Mouse (Mus musculus) forebrain, embryonic 10.5 days (tissue): Measurements from ENCODE around the gene Eno1. TPM values are rescaled to one million over a fixed set of nuclear protein-coding genes. Genes with fewer than 3 reads are reported as not detected.

Source experiments
- DNase-seq: peaks from one replicate; pipeline ENCODE4 v3.0.0-alpha.2; 2017; ENCODE audit warnings: low spot score; ENCODE audit errors: extremely low spot score
- H3K27ac ChIP-seq: fragments of 300-500 bp; sonication (generic); 2 replicates; pipeline ENCODE4 v1.5.1; 2016; ENCODE audit warnings: mild to moderate bottlenecking
- H3K27me3 ChIP-seq: fragments of 300-500 bp; sonication (generic); 2 replicates; pipeline ENCODE4 v1.6.1; 2016; ENCODE audit warnings: mild to moderate bottlenecking; ENCODE audit not compliant: poor library complexity, severe bottlenecking
- H3K36me3 ChIP-seq: fragments of 300-500 bp; sonication (generic); replicated peaks from 2 replicates; pipeline ENCODE4 v1.6.1; 2016; ENCODE audit warnings: mild to moderate bottlenecking, moderate library complexity
- H3K4me1 ChIP-seq: fragments of 300-500 bp; sonication (generic); 2 replicates; pipeline ENCODE4 v1.6.1; 2016
- H3K4me3 ChIP-seq: fragments of 300-500 bp; sonication (generic); 2 replicates; pipeline ENCODE4 v1.5.1; 2016; ENCODE audit warnings: mild to moderate bottlenecking, moderate library complexity
- H3K9me3 ChIP-seq: fragments of 300-500 bp; sonication (generic); 2 replicates; pipeline ENCODE4 v1.6.1; 2016; ENCODE audit warnings: mild to moderate bottlenecking, moderate library complexity
- WGBS: fragments of 180-500 bp; shearing (Covaris S2); methylation state at CpG from one replicate; pipeline ENCODE4 v1.1.7; 2016; 5-methylcytosine and 5-hydroxymethylcytosine counted together
- polyA plus RNA-seq: library from polyadenylated mRNA; unstranded; fragments of >200 nt; fragmentation: Nextera tagmentation; extraction: Ambion mirVana; gene quantifications from 2 replicates; pipeline ENCODE4 v1.2.1, GENCODE M21; 2016

The Eno1 gene
- polyA plus RNA-seq, 1 experiment from 2014 or later = 3,430 TPM

GRCm38 (mm10) chr4:150213910-150214309, 22.6 kb upstream of the Eno1 start:
- Histone ChIP-seq H3K27ac (no peak overlapping the region), H3K9me3 (no peaks in the 10 kb centered on the region), H3K36me3 (no peaks in the 10 kb centered on the region), H3K4me1 (peaks cover 34% of the 10 kb centered on the region), H3K4me3 (no peak overlapping the region), H3K27me3 (peaks cover 5% of the 10 kb centered on the region; the same call in 1 of the 2 replicates)
- no peak for DNase-seq
- WGBS = 36% methylated on average over 5 of the region's 5 CpGs

GRCm38 (mm10) chr4:150216423-150216822, 20.1 kb upstream of the Eno1 start:
- Histone ChIP-seq H3K36me3 (no peaks in the 10 kb centered on the region), H3K9me3 (no peaks in the 10 kb centered on the region), H3K27me3 (peaks cover 17% of the 10 kb centered on the region), H3K4me1 (peaks cover 47% of the 10 kb centered on the region), H3K4me3 (no peak overlapping the region), H3K27ac (0 out of 2 replicates have a peak overlapping the region, but pooled peaks have one; percentile 25)
- no peak for DNase-seq
- WGBS = 42% methylated on average over 6 of the region's 6 CpGs

GRCm38 (mm10) chr4:150217042-150217554, 19.4 kb upstream of the Eno1 start:
- Histone ChIP-seq H3K36me3 (no peaks in the 10 kb centered on the region), H3K27me3 (peaks cover 20% of the 10 kb centered on the region), H3K27ac (no peak overlapping the region), H3K4me1 (peaks cover 45% of the 10 kb centered on the region), H3K4me3 (no peak overlapping the region), H3K9me3 (no peaks in the 10 kb centered on the region)
- DNase-seq = no peak
- WGBS = 74% methylated on average over 5 of the region's 5 CpGs

GRCm38 (mm10) chr4:150217935-150218334, 18.6 kb upstream of the Eno1 start:
- H3K9me3 ChIP-seq = no peaks in the 10 kb centered on the region
- H3K36me3 ChIP-seq = no peaks in the 10 kb centered on the region
- DNase-seq = no peak
- WGBS = 89% methylated on average over 1 of the region's 1 CpGs
- H3K27me3 ChIP-seq = peaks cover 20% of the 10 kb centered on the region
- H3K4me3 ChIP-seq = no peak overlapping the region
- H3K27ac ChIP-seq = no peak overlapping the region
- H3K4me1 ChIP-seq = peaks cover 37% of the 10 kb centered on the region

- peaks cover 20% of the 10 kb centered on the region for H3K27me3 ChIP-seq
Observed at GRCm38 (mm10) chr4:150219501-150220292, 16.8 kb upstream of the Eno1 start.

GRCm38 (mm10) chr4:150220584-150220983, 15.9 kb upstream of the Eno1 start:
- Histone ChIP-seq H3K4me3 (peak overlapping the region; percentile 32), H3K27ac (no peak overlapping the region), H3K9me3 (no peaks in the 10 kb centered on the region), H3K4me1 (peaks cover 33% of the 10 kb centered on the region), H3K36me3 (no peaks in the 10 kb centered on the region), H3K27me3 (peaks cover 20% of the 10 kb centered on the region)
- 15% methylated on average over 11 of the region's 11 CpGs for WGBS
- DNase-seq = no peak

More at GRCm38 (mm10) chr4:150219501-150220292, 16.8 kb upstream of the Eno1 start:
- WGBS = 74% methylated on average over 9 of the region's 9 CpGs
- Histone ChIP-seq H3K4me1 (peaks cover 33% of the 10 kb centered on the region), H3K9me3 (no peaks in the 10 kb centered on the region), H3K27ac (no peak overlapping the region), H3K36me3 (no peaks in the 10 kb centered on the region), H3K4me3 (no peak overlapping the region)
- DNase-seq = no peak

- Histone ChIP-seq H3K9me3 (no peaks in the 10 kb centered on the region), H3K4me3 (peak overlapping the region; percentile 32), H3K27ac (no peak overlapping the region), H3K27me3 (peaks cover 20% of the 10 kb centered on the region), H3K4me1 (peaks cover 29% of the 10 kb centered on the region), H3K36me3 (no peaks in the 10 kb centered on the region)
- DNase-seq = no peak
- WGBS = 43% methylated on average over 10 of the region's 10 CpGs
Observed at GRCm38 (mm10) chr4:150221017-150221640, 15.4 kb upstream of the Eno1 start.

GRCm38 (mm10) chr4:150223830-150224229, 12.7 kb upstream of the Eno1 start:
- no peak overlapping the region for H3K27ac ChIP-seq
- no peaks in the 10 kb centered on the region for H3K9me3 ChIP-seq
- DNase-seq = no peak
- no peak overlapping the region for H3K4me3 ChIP-seq
- H3K4me1 ChIP-seq = peaks cover 37% of the 10 kb centered on the region
- H3K36me3 ChIP-seq = no peaks in the 10 kb centered on the region
- WGBS = 82% methylated on average over 4 of the region's 4 CpGs
- peaks cover 15% of the 10 kb centered on the region for H3K27me3 ChIP-seq

- peaks cover 49% of the 10 kb centered on the region for H3K4me1 ChIP-seq
- no peak for DNase-seq
- no peaks in the 10 kb centered on the region for H3K36me3 ChIP-seq
- H3K27me3 ChIP-seq = peaks cover 10% of the 10 kb centered on the region
- H3K4me3 ChIP-seq = no peak overlapping the region
- no peak overlapping the region for H3K27ac ChIP-seq
- WGBS = 98% methylated on average over 1 of the region's 1 CpGs
- H3K9me3 ChIP-seq = no peaks in the 10 kb centered on the region
Observed at GRCm38 (mm10) chr4:150225700-150226099, 10.8 kb upstream of the Eno1 start.

GRCm38 (mm10) chr4:150226818-150227688, 9.5 kb upstream of the Eno1 start:
- Histone ChIP-seq H3K27ac (peak overlapping the region; percentile 21; the same call in 1 of the 2 replicates), H3K9me3 (no peaks in the 10 kb centered on the region), H3K4me1 (peaks cover 54% of the 10 kb centered on the region), H3K4me3 (no peak overlapping the region), H3K27me3 (peaks cover 11% of the 10 kb centered on the region), H3K36me3 (no peaks in the 10 kb centered on the region)
- no peak for DNase-seq
- 68% methylated on average over 7 of the region's 7 CpGs for WGBS

- no peaks in the 10 kb centered on the region for H3K36me3 ChIP-seq
- WGBS = 54% methylated on average over 7 of the region's 7 CpGs
- peaks cover 56% of the 10 kb centered on the region for H3K4me1 ChIP-seq
- H3K27ac ChIP-seq = no peak overlapping the region; the same call in 1 of the 2 replicates
- H3K4me3 ChIP-seq = no peak overlapping the region
- peaks cover 24% of the 10 kb centered on the region for H3K27me3 ChIP-seq
- DNase-seq = no peak
- no peaks in the 10 kb centered on the region for H3K9me3 ChIP-seq
Observed at GRCm38 (mm10) chr4:150228581-150229348, 7.8 kb upstream of the Eno1 start.
